Mouse (Mus musculus) CD4-positive, CD25-positive, alpha-beta regulatory T cell, adult 2 months (primary cell): ENCODE measurements around the gene Ptges3.
"Not testable (repeated sequence)": the region's sequence is repeated elsewhere in the genome, so short reads cannot be mapped to it uniquely, and the experiment has no call there.

Experiments
- DNase-seq: peaks from one replicate; pipeline ENCODE4 v3.0.0-alpha.2; 2012; ENCODE audit warnings: low read depth, low spot score

Ptges3 gene

GRCm38 (mm10) chr10:128058601-128059151 lies at the start of gene Ptges3:
TSS of gene Ptges3 (plus strand) at chr10:128058954.
- peak; percentile 97 for DNase-seq

DNA sequence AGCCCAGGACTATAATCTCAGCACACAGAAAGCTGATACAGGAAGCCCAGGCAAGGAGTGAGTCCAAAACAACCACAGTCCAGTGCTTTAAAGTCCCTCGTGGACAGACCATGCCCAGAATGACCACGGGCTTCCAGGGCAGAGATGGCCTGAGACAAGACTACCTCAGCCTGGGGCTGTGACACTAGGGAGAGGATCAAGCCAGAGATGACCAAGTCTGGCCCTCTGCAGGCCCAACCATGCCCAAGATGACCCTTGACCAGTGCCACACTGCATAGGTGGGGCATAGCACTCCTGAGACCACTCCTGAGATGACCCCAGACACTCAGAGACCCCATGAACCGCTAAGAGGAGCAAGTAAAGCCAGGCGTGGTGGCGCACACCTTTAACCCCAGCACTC lies 49.0 kb upstream of the Ptges3 start:
- no peak for DNase-seq

DNA sequence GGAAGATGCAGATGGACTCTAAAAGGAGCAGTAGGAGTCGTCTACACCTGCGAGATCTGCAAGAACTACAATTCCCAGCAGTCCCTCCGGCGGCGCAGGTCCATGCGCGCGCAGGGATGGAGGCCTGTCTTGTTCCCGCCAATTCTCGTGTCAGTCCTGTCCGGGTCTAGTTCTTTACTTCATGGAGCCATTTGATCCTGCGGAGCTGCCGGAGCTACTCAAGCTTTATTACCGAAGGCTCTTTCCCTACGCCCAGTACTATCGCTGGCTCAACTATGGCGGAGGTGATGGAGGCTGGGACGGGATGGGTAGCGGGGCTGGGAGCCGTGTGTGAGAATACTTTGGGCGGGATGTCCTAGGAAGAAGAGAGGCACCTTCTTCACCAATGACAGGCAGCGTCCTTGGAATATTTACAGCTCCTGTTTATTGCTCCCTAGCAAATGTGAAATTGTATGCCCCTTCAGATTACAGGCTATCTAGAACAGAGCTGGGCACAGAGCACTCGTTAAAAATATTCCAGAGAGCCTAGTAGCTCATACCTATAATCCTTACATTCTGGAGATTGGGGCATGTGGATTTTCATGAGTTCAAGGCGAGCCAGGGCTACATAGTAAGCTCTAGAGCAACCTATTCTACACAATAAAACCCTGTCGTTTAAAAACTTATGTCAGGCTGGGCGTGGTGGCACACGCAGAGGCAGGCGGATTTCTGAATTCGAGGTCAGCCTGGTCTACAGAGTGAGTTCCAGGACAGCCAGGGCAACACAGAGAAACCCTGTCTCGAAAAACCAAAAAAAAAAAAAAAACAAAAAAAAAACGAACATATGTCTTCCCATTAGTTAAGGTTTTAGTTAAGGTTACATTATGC lies 43.5 kb upstream of the Ptges3 start, which contains the start of gene Prim1:
Prim1 (plus strand) TSS at position 101 of the 867 bp plus-strand sequence.
- peak; percentile 87 for DNase-seq

DNA sequence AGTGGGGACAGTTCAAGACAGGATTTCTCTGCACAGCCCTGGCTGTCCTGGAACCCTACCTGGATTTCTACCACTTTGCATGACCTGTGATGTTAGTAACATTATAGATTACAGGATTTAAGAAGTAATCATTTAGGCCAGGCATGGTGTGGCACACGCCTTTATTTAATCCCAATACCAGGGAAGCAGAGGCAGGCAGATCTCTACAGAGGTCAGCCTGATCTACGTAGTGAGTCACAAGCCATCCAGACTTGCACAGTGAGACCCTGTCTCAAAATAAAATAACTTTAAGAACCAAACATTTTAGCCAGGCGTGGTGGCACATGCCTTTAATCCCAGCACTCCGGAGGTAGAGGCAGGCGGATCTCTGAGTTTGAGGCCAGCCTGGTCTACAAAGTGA lies 36.6 kb upstream of the Ptges3 start:
- DNase-seq: no peak

DNA sequence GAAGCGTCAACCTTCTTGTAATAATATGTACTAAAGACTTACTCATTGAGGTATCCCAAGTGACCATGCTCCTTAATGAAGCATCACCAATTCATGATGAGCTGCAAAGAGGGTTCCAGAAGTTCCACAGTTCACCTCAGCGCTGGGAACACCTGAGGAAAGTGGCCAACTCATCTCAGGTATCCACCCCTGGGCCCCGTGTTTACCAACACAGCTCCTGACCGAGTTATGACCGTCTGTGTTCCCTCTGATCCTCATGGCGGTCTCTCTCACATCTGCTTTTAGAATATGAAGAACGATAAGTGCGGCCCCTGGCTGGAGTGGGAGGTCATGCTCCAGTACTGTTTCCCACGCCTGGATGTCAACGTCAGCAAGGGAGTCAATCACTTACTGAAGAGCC lies 35.3 kb upstream of the Ptges3 start:
- no peak for DNase-seq

- DNase-seq: no peak
Observed at GRCm38 (mm10) chr10:128029931-128030330, 28.8 kb upstream of the Ptges3 start.

GRCm38 (mm10) chr10:128030860-128031259 lies 27.9 kb upstream of the Ptges3 start:
- DNase-seq: no peak

DNA sequence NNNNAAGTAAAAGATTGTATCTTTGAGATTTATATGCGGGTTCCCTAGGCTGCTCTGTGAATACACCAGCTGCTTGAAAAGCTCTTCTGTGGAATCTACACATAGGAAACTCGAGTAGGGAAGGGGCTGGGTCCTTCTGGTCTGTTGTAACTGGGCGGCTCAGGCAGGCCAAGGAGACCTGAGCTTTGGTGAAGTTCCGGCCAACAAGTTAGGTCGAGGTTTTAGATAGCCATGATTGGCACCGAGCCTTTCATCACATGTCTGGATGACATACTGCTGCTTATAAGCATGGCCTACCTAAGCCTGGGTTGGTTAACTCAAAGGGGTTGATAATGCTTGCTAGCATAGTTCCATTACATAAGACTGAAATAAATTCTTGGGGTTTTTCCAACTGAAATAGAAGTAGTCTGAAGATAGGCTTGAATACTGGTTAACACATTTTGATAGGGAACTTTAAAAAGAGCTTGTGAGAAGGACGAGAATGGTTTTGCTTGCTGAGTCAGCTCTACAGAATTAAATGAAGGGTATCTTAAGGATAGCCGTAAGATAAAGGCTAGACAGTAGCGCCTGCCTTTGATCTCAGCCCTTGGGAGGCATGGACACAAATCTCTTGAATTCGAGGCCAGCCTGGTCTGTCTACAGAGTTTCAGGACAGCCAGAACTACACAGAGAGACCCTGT lies 21.9 kb upstream of the Ptges3 start:
- peak; percentile 59 for DNase-seq

GRCm38 (mm10) chr10:128037921-128038320 lies 20.8 kb upstream of the Ptges3 start:
- no peak for DNase-seq

GRCm38 (mm10) chr10:128039167-128039566 lies 19.6 kb upstream of the Ptges3 start:
- DNase-seq: peak; percentile 54

GRCm38 (mm10) chr10:128039858-128040257 lies 18.9 kb upstream of the Ptges3 start:
- DNase-seq: no peak

DNA sequence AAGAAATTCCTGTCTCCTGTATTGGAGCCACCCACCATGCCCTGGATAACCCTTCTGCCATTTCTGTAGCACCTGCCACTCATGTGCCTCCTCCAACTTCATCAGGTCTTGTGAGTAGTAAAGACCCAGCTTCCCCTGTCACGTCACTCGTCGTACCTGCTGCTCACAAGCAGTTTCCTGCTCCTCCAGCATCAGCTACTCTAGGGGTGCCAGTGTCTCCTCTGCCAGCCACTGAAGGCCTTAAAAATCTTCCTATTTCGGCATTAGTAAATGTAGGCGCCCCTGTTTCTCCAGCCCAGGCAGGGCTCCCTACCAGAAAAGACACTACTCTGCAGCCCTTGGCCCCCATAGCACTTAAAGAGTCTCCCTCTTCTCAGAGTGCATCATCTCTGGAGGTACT lies 18.5 kb upstream of the Ptges3 start:
- DNase-seq: no peak

- DNase-seq: no peak
Observed at GRCm38 (mm10) chr10:128041636-128042035, 17.1 kb upstream of the Ptges3 start.

DNA sequence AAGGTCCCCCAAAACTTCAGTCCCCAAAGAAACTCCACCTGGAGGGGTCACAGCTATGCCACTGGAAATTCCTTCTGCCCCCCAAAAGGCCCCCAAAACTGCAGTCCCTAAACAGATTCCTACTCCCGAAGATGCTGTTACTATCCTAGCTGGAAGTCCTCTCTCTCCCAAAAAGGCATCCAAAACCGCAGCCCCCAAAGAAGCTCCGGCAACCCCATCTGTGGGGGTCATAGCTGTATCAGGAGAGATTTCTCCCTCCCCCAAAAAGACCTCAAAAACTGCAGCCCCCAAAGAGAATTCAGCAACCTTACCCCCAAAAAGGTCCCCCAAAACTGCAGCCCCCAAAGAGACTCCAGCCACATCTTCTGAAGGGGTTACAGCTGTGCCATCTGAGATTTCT lies 16.3 kb upstream of the Ptges3 start:
- no peak for DNase-seq

DNA sequence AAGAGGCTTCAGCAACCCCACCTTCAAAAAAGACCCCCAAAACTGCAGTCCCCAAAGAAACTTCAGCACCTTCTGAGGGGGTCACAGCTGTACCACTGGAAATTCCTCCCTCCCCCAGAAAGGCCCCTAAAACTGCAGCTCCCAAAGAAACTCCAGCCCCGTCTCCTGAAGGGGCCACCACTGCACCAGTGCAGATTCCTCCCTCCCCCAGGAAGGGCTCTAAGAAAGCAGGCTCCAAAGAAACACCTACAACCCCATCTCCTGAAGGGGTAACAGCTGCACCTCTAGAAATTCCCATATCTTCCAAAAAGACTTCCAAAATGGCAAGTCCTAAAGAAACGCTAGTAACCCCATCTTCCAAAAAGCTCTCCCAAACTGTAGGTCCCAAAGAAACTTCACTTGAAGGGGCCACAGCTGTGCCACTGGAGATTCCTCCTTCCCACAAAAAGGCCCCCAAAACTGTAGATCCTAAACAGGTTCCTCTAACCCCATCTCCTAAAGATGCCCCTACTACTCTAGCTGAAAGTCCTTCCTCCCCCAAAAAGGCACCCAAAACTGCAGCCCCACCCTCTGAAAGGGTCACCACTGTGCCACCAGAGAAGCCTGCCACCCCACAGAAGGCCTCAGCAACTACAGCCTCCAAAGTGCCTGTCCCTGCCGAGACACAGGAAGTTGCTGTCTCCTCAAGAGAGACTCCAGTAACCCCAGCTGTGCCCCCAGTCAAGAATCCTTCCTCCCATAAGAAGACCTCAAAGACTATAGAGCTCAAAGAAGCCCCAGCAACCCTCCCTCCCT lies 15.5 kb upstream of the Ptges3 start:
- no peak for DNase-seq

GRCm38 (mm10) chr10:128048157-128048556 lies 10.6 kb upstream of the Ptges3 start:
- DNase-seq: no peak

DNA sequence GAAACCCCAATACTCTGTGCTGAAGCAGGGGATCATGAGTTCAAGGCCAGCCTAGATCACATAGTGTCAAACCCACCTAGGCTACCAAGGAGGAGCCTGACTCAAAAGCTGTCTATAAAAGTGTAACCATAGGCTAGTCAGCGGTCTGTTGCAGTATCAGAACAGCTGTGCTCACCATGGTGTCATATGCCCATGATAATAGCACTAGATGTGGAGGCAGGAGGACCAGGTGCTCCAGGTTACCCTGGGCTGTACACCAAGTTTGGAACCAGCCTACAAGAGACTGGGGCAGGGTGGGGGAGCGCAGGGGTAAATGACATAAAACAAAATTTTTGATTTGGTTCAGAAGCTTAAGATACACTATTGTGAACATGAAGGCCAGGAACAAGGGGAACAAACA lies 9.0 kb upstream of the Ptges3 start:
- no peak for DNase-seq

- no peak for DNase-seq
Observed at GRCm38 (mm10) chr10:128050355-128050754, 8.4 kb upstream of the Ptges3 start.

DNA sequence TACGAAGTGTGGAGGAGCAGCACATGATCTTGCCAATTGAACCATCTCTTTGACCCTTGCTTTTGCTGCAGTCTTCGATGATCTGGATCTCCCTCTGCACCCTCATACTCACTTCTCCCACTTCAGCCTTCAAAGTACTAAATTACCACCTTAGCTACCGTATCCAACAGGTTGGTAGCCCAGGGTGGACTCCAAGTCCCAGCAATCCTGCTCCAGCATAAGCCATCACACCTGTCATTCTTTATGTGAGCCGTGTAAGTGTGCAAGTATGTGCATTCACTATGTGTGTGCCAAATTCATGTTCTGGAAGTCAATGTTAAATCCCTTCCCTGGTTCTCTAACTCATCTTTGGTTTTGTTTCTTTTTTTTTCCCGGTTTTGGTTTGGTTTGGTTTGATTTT lies 7.2 kb upstream of the Ptges3 start:
- no peak for DNase-seq

- DNase-seq: not testable (repeated sequence)
Observed at GRCm38 (mm10) chr10:128052136-128052535, 6.6 kb upstream of the Ptges3 start.

- DNase-seq: no peak
Observed at GRCm38 (mm10) chr10:128053001-128053400, 5.8 kb upstream of the Ptges3 start.

DNA sequence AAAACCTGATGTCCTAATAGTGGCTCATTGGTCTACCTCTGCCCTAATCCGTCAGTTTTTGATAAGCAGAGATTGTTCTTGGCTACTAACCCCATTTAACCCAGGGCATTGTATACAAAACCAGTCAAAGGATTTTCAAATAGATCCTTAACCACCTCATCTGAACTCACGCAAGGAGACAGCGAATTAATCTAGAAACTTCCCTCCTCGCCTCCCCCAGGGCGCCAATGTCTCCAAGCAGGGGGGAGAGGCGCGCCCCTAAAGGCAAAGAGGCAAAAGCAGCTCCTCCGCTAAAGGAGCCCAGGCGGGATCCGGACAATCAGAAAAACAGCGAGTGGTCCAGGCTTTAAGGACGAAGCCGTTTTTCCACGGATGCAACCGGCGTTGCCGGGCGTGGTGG lies 570 bp upstream of the Ptges3 start:
- no peak for DNase-seq
